Mouse (Mus musculus): ENCODE data around the gene Ppp5c. TPM values are rescaled to one million over a fixed set of nuclear protein-coding genes. Genes with fewer than 3 reads are reported as not detected.

Gene Ppp5c
- polyA plus RNA-seq, 1 experiment from 2014 or later = 108 TPM

GRCm38 (mm10) chr7:16955712-16956111 is 72.0 kb downstream of the Ppp5c start:
- Histone ChIP-seq H3K4me1 (ENCODE audit: control insufficient read depth, insufficient read depth, low read length) (peaks cover 18% of the 10 kb centered on the region), H3K4me3 (ENCODE audit: low read depth, low read length) (no peak overlapping the region), H3K4me2 (no peak overlapping the region), H3K9me3 (ENCODE audit: control insufficient read depth, low read length) (no peaks in the 10 kb centered on the region), H3K27ac (ENCODE audit: low read depth, low read length) (no peak overlapping the region), H3K36me3 (ENCODE audit: control insufficient read depth, insufficient read depth, low read length) (no peaks in the 10 kb centered on the region), H3K9ac (ENCODE audit: low read length) (no peak overlapping the region), H3K27me3 (ENCODE audit: control insufficient read depth, insufficient read depth, low read length) (no peaks in the 10 kb centered on the region)
- ATAC-seq (ENCODE audit: low FRiP score) (no peak), DNase-seq (ENCODE audit: low spot score, missing footprints) (no peak)
- WGBS = 81% methylated on average over 4 of the region's 4 CpGs

Other genes with a start within 250 kb of the Ppp5c start
- 20.7 and 23.2 TPM in 2 replicates for gene Slc1a5, start 246.6 kb downstream of the Ppp5c start, polyA plus RNA-seq (2014; fragmentation: Nextera tagmentation; extraction: Ambion mirVana)
- gene Strn4, start 212.0 kb downstream of the Ppp5c start, polyA plus RNA-seq (2014; fragmentation: Nextera tagmentation; extraction: Ambion mirVana) = 111 and 115 TPM in 2 replicates
- 24.3 and 25.9 TPM in 2 replicates for gene Fkrp, start 211.2 kb downstream of the Ppp5c start, polyA plus RNA-seq (2014; fragmentation: Nextera tagmentation; extraction: Ambion mirVana)
- 9.2 and 10.3 TPM in 2 replicates for gene Prkd2, start 185.0 kb downstream of the Ppp5c start, polyA plus RNA-seq (2014; fragmentation: Nextera tagmentation; extraction: Ambion mirVana)
- gene Dact3, start 152.6 kb downstream of the Ppp5c start, polyA plus RNA-seq (2014; fragmentation: Nextera tagmentation; extraction: Ambion mirVana) = 4.8 and 5.3 TPM in 2 replicates
- 9.7 and 10.2 TPM in 2 replicates for gene Gng8, start 136.1 kb downstream of the Ppp5c start, polyA plus RNA-seq (2014; fragmentation: Nextera tagmentation; extraction: Ambion mirVana)
- 0.94 and 1.2 TPM in 2 replicates for gene Ptgir, start 121.4 kb downstream of the Ppp5c start, polyA plus RNA-seq (2014; fragmentation: Nextera tagmentation; extraction: Ambion mirVana)
- gene Calm3, start 103.8 kb downstream of the Ppp5c start, polyA plus RNA-seq (2014; fragmentation: Nextera tagmentation; extraction: Ambion mirVana) = 284 and 295 TPM in 2 replicates
- 8.3 and 8.6 TPM in 2 replicates for gene Pnmal2, start 83.2 kb downstream of the Ppp5c start, polyA plus RNA-seq (2014; fragmentation: Nextera tagmentation; extraction: Ambion mirVana)
- gene Pnmal1, start 68.2 kb downstream of the Ppp5c start, polyA plus RNA-seq (2014; fragmentation: Nextera tagmentation; extraction: Ambion mirVana) = 22.5 and 23.7 TPM in 2 replicates
- 1.6 and 2.5 TPM in 2 replicates for gene Gm42372, start 44.8 kb downstream of the Ppp5c start, polyA plus RNA-seq (2014; fragmentation: Nextera tagmentation; extraction: Ambion mirVana)
- gene Ccdc8, start 35.2 kb downstream of the Ppp5c start, polyA plus RNA-seq (2014; fragmentation: Nextera tagmentation; extraction: Ambion mirVana) = 13.2 and 14.7 TPM in 2 replicates
- gene Hif3a, start 34.5 kb upstream of the Ppp5c start, polyA plus RNA-seq (2014; fragmentation: Nextera tagmentation; extraction: Ambion mirVana) = 3.9 and 5.2 TPM in 2 replicates
- 0.10 and 0.22 TPM in 2 replicates for gene Psg16, start 46.1 kb upstream of the Ppp5c start, polyA plus RNA-seq (2014; fragmentation: Nextera tagmentation; extraction: Ambion mirVana)
- not detected in 2 replicates for gene Ceacam3, start 122.4 kb upstream of the Ppp5c start, polyA plus RNA-seq (2014; fragmentation: Nextera tagmentation; extraction: Ambion mirVana)
- not detected in 2 replicates for gene Psg29, start 175.6 kb upstream of the Ppp5c start, polyA plus RNA-seq (2014; fragmentation: Nextera tagmentation; extraction: Ambion mirVana)

Measured in midbrain, embryonic 11.5 days (tissue).